8 mouse cellular contexts compared by ENCODE assay signal in the genomic region with DNA sequence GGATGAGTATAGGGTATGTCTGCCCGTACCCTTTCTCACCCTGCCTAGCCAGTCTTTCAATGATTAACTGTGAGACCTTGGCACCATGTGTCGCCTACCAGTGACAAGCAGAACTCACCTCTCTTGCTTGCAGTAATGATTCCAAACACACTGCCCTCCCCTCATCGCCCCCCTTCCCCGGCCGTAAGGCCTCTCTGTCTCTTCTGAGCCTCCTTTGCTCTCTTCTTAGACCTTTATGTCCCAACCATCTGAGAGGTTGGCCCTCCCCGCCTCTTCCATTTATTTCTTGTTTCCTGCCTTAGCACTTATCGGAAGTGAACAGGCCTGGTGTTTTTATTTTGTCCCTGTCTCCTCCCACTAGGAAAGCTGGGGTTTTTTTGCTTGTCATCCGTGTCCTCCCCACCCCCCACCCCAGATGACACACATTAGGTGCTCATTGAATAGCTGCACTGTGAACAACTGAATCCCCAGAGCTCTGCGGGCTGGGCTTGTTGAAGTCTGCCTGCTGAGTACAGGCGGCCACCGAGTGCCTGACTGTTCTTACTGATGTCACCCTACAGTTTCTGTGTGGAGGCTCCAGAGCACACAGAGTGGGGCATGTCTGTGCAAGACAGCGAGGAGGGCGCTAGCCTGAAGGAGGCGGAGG.
DNase-seq lines count a peak whose midpoint lies in the region; ATAC-seq and TF ChIP-seq lines count a peak whose summit lies in the region.

No protein-coding gene starts in this region.

- 43% methylated on average over 14 of the region's 14 CpGs for whole genome bisulfite sequencing in hindbrain, embryonic 10.5 days
- WGBS in limb, embryonic 13.5 days: 26% methylated on average over 14 of the region's 14 CpGs
- WGBS in stomach, embryonic 16.5 days: 30% methylated on average over 14 of the region's 14 CpGs

- H3K27ac ChIP-seq in hindbrain, embryonic 10.5 days: peak overlapping the region; percentile 68
- H3K27ac ChIP-seq in limb, embryonic 13.5 days: peak overlapping the region; percentile 2; the same call in 1 of the 2 replicates
- peak overlapping the region; percentile 94 for H3K27ac ChIP-seq in stomach, embryonic 16.5 days (ENCODE audit: low read length)

- no peaks in the 10 kb centered on the region for H3K27me3 ChIP-seq in E14TG2a.4 (ENCODE audit: insufficient read depth, low read length)
- H3K27me3 ChIP-seq in hindbrain, embryonic 10.5 days (ENCODE audit: insufficient read depth, poor library complexity, severe bottlenecking): no peaks in the 10 kb centered on the region
- no peaks in the 10 kb centered on the region for H3K27me3 ChIP-seq in limb, embryonic 13.5 days
- no peaks in the 10 kb centered on the region for H3K27me3 ChIP-seq in stomach, embryonic 16.5 days (ENCODE audit: control insufficient read depth, insufficient read depth, low read length)

- TF ChIP-seq CTCF in E14TG2a.4 (conservative IDR thresholded peaks at IDR 0.05; ENCODE audit: low read length): no peak

- DNase-seq in brain, adult 2 months (ENCODE audit: low read depth, low spot score): peak; percentile 70
- DNase-seq in hindbrain, embryonic 10.5 days (ENCODE audit: low spot score): peak; percentile 16
- no peak for DNase-seq in adrenal gland, postnatal 10 days
- no peak for DNase-seq in adrenal gland, postnatal 4 days (ENCODE audit: low spot score in 2 of 2)
- no peak for DNase-seq in natural killer cell, adult 2 months (ENCODE audit: low spot score in 2 of 2)

- no peaks in the 10 kb centered on the region for H3K9me3 ChIP-seq in E14TG2a.4 (ENCODE audit: low read length)
- H3K9me3 ChIP-seq in hindbrain, embryonic 10.5 days: no peaks in the 10 kb centered on the region
- H3K9me3 ChIP-seq in limb, embryonic 13.5 days: no peaks in the 10 kb centered on the region
- no peaks in the 10 kb centered on the region for H3K9me3 ChIP-seq in stomach, embryonic 16.5 days (replicated peaks; ENCODE audit: control insufficient read depth, low read length)

- no peaks in the 10 kb centered on the region for H3K36me3 ChIP-seq in E14TG2a.4 (ENCODE audit: insufficient read depth, low read length)
- H3K36me3 ChIP-seq in hindbrain, embryonic 10.5 days: peaks cover 9% of the 10 kb centered on the region; the same call in 1 of the 2 replicates
- no peaks in the 10 kb centered on the region for H3K36me3 ChIP-seq in limb, embryonic 13.5 days
- H3K36me3 ChIP-seq in stomach, embryonic 16.5 days (ENCODE audit: control insufficient read depth, insufficient read depth, low read length): no peaks in the 10 kb centered on the region

- ATAC-seq in limb, embryonic 13.5 days (ENCODE audit: low FRiP score, low read depth): no peak
- peak; percentile 34 for ATAC-seq in stomach, embryonic 16.5 days (ENCODE audit: insufficient read depth, low FRiP score)

- peak overlapping the region; percentile 16; the same call in 1 of the 2 replicates for H3K4me2 ChIP-seq in limb, embryonic 13.5 days (replicated peaks)
- H3K4me2 ChIP-seq in stomach, embryonic 16.5 days (ENCODE audit: low read depth, low read length): peak overlapping the region; percentile 35

- no peak overlapping the region for H3K9ac ChIP-seq in limb, embryonic 13.5 days
- peak overlapping the region; percentile 58 for H3K9ac ChIP-seq in stomach, embryonic 16.5 days (ENCODE audit: low read length)

- H3K4me3 ChIP-seq in E14TG2a.4 (replicated peaks; ENCODE audit: low read length): peak overlapping the region; percentile 41
- 0 out of 2 replicates have a peak overlapping the region, but pooled peaks have one; percentile 13 for H3K4me3 ChIP-seq in hindbrain, embryonic 10.5 days
- no peak overlapping the region for H3K4me3 ChIP-seq in limb, embryonic 13.5 days
- H3K4me3 ChIP-seq in stomach, embryonic 16.5 days (replicated peaks; ENCODE audit: low read length): no peak overlapping the region

- peaks cover 91% of the 10 kb centered on the region for H3K4me1 ChIP-seq in E14TG2a.4 (replicated peaks; ENCODE audit: low read depth, low read length)
- peaks cover 70% of the 10 kb centered on the region for H3K4me1 ChIP-seq in hindbrain, embryonic 10.5 days (replicated peaks)
- peaks cover 63% of the 10 kb centered on the region for H3K4me1 ChIP-seq in limb, embryonic 13.5 days
- H3K4me1 ChIP-seq in stomach, embryonic 16.5 days (ENCODE audit: control insufficient read depth, insufficient read depth, low read length): peaks cover 70% of the 10 kb centered on the region

Comparison
In these comparisons a context has a peak if more than half of its experiments do, and no peak if none do; other contexts are left out.
1. H3K4me3 ChIP-seq: peak in E14TG2a.4 (single experiment) and hindbrain, embryonic 10.5 days (single experiment); none in limb, embryonic 13.5 days (single experiment) and stomach, embryonic 16.5 days (single experiment).
2. DNase-seq: peak in brain, adult 2 months (single experiment) and hindbrain, embryonic 10.5 days (single experiment); none in adrenal gland, postnatal 10 days (single experiment), adrenal gland, postnatal 4 days (0 of 2) and natural killer cell, adult 2 months (0 of 2).
3. H3K27ac ChIP-seq: peak in every context shown above with its lines; median percentile 94 in stomach, embryonic 16.5 days; 68 in hindbrain, embryonic 10.5 days; 2 in limb, embryonic 13.5 days.